Mouse (Mus musculus) cerebellum, postnatal 10 days (tissue): ENCODE data around the gene Sema4c.

Experiments used
- DNase-seq, 2 experiments: peaks; one replicate each; pipeline ENCODE4 v3.0.0; 2021; ENCODE audit warnings: mixed read lengths in 2 of 2

Gene Sema4c

DNA sequence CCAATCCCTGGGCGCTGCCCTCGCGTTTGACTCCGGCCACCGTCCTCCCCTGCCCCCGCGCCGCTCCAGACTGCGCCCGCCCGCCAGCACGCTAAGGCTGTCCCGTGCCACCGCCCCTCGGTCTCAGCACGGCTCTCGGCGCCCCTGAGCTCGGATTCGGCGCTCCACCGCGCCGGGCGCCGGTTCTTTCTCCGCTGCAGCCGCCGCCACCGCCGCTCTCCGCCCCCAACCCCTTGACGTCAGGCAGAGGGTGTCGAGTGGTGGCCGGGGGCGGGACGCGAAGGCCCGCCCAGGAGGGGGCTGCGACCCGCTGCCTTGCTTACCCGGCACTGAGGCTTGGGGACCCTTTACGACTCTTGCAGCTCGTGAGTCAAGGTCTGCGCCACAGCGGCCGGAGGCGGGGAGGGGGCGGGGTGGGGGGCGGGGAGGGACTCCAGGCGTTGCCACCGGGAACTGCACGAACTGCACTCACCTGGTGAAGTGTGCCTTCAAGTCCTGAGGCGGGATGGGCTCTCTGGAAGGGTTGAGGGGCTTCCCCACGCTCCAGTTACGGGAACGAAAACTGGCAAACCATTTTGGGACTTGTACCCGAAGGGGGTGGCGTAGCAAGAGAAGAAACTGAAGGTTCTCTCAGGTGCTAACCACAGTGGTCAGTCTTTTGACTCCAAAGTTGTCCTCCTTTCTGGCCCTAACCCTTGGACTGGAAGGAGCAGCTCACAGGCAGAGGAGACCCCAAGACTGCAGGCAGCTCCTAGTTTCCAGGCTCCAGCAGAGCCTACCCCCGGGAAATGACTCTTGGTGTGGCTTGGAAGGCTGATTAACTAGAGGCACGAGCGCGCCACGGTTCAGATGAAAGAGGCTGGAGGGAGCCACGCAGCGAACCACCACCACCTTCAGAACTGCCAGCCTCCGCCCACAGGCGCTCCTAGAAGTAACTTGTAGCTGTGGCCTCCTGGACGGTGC lies at the start of gene Sema4c:
TSS of gene Sema4c (minus strand) at position 319 of the 963 bp plus-strand sequence.
- DNase-seq = peak; percentile 86 to 88

DNA sequence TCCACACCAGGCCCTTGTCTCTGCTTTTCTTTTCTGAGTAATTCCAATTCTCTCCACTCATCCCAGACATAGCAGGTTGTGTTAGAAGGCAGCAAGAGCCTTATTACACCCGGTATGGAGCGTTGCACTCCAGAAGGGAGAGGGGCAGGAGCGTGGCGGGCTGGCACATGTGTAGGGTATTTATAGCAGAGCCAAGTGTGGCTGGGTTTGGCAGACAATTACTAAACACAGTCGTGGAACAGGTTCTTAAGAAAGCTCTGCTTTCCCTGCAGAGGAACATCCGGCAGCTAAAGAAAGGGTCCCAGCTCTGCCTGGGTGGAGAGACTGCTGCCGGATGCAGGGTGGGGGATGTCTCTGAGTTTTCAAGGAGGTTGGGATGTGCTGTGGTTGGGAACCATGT lies 48.8 kb upstream of the Sema4c start:
- DNase-seq = no peak

DNA sequence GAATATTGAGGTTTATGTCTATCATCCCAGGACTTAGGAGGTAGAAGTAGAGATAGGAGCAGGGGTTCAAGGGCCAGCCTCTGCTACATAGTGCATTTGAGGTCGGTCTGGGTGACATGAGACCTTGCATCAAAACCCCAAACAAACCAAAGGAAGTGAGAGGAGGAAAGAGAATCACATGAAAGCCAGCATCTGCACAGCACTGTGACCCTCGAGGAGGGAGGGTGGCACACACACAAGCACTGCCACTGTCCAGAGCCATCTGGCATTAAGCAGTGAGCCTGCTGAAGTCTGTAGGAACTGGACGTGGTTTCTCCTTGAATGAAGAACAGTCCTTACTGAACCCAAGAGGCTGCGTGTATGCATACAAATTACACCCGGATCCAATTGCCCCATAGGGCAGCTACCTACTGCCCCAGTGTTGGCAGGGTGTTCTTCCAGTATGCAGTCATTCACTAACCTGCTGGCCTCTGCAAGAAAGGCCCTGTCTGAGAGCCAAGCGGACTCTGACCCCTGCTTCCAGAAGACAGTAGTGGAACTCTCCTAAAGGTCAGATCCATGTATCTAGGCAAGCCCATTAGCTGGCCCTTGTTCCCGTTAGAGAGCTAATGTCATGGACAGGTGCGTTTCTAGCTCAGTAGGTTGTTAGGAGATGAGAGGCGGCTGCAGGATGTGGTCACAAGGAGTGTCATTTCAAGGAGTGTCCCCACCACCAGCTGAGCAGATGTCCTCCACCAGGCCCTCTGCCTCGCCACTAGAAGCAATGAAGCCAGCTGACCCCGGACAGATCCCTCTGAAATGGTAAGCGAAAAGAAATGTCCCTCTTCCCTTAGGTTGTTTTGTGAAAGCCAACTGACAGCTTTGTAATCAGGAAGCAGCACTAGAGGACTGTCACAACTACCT lies 46.4 kb upstream of the Sema4c start:
- DNase-seq = no peak

DNA sequence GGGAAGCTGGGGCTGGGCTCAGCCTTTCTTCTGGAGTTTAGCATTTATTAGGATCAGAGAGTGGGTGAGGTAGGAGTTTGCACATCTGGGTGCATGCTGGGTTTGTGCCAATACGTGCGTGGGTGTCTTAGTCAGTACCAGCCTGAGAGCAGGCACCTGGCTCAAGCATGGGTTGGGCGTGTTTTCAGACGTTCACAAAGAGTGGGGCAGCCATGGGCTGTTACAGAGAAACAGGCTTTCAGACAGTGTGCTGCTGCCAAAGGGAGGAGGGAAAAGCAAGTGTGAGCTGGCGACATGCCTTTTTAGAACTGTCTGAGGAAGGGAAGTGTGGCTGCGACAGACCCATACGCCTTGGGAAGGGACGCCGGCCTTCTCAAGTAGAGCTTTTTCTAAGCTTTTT lies 45.2 kb upstream of the Sema4c start:
- peak; percentile 77 to 79 for DNase-seq

DNA sequence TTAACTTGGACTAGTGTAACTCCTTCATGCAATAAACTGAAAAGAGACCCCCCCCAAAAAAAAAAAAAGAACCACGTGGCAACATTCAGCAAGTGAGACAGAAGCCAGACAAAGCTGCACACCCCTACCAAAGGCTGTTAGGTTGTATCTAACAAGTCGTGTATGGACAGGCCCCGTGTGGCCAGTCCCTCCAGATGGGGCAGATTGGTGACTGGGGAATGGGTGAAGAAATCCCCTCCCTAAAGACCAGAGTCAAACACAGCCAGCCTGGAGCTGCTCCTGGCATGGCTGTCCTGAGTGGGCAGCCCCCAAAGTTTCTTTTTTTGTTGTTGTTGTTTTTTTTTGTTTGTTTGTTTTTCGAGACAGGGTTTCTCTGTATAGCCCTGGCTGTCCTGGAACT lies 44.1 kb upstream of the Sema4c start:
- no peak for DNase-seq

DNA sequence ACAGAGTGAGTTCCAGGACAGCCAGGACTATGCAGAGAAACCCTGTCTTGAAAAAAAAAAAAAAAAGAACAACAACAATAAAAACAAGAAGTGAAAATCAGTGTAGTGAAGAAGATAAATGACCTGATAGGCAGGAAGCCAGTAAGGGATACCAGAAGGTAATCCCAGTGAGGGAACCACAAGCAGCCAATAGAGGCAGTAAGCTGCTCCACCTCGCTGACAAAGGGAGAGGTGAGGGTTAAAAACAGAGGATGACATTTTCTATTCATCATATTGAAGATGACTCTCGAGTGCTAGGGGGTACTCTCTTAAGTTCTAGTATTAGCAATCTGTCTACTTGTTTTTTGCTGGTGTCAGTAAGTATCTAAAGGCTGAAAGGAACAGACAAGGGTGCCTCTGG lies 40.3 kb upstream of the Sema4c start:
- DNase-seq = no peak

DNA sequence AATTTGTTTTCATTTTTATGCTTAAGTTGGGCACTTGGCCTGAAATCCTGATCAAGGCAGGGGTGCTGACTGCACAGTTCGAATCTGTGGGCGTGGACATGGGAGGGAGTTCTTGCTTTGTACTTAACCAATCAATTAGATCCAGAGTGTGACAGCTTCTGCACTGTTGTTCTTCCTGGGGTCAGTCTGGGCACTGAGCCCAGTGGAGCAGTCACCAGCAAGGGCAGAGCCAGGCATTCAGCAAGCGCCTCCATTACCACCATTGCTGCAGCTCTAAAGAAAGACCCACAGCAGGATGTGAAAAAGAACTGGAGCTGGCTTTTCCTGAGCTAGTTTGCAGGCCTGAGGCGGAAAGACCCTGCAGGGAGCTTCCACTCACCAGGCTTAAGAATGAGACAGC lies 38.0 kb upstream of the Sema4c start:
- peak; percentile 82 to 89 for DNase-seq

DNA sequence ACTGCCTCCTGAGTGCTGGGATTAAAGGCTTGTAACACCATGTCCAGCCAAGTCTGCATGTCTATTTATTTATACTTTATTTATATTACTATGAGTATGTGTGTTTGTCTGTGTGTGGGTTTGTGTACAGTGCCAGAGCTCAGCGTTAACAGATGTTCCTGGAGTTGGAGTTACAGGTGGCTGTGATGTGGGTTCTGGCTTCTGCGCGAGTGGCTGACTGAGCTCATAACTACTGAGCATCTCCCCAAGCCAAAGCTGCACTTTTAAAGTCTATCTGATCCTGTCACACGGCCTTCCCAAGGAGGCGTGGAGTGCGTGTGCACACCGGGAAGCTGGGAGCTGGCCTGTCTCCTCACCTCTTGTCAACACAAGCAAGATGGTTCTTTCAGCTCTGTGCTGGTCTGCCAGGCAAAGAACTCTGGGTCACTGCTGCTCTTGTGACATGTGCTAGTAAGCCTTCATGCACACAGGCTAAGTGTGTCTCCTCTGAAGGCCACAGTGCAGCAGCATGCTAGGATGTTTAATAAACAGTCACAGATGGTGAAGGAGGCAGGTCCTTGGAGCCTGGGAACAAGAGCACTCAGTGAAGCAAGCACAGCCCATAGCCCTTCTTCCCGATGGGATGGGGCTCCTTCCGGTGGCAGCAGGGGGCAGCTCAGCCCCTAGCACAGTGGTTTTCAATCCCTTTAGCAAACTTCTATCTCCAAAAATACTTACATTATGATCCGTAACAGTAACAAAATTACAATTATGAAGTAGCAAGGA lies 37.2 kb upstream of the Sema4c start:
- no peak for DNase-seq

DNA sequence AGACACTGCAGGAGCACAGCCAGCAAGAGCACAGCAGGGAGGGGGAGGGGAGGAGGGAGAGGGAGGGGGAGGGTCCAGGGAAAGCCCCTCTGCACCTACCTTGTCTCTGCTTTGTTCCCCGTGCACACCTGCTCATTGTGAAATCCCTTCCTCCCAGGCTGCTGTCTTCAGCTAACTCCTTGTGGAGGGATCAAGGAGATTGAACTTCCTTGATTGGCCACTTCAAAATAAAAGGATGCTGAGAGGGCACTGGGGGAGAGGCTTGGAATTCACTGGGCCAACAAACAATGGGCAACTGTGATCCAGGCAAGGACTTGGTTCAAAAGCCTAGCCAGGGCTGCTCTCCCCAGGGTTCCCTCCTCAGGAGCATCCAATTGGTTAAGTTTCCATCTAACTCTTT lies 35.0 kb upstream of the Sema4c start:
- no peak for DNase-seq

DNA sequence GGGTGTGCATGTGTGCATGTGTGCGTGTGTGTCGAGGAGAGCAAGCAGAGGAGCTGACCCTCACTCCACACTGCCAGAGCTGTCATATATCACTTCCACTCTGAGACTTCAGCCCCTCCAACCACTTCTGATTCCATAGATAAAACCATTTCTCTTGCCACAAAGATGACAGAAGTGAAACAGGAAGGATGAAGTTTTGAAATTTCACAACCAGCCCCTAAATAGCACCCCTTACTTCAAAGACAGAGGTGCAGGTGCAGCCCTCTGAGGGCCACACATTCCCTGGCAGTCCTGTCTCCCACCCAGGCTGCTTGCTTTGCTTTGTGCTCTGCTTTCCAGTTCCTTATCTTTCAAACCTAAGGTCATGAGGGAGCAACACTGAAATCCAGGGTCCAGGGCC lies 33.3 kb upstream of the Sema4c start:
- DNase-seq = no peak

DNA sequence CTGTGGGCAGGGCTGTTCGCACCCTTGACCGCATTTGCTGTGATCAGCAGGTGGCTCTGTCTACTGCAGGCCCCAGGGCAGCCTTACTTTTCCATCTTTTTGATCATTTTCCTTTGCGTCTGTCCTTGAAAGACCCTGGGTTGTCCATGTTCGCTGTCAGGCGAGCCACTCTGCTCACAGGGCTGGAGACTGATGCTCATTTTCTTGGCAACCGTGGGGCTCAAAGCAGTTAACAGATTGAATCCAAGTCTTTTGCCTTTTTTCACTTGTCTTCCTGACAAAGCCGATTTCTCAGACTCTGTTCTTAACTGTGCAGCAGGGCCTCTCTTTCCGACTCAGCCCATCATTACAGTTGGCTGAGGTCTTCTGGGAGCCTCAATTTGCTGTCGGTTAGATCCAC lies 32.5 kb upstream of the Sema4c start:
- DNase-seq = peak in 1 of 2 experiments; percentile 38

DNA sequence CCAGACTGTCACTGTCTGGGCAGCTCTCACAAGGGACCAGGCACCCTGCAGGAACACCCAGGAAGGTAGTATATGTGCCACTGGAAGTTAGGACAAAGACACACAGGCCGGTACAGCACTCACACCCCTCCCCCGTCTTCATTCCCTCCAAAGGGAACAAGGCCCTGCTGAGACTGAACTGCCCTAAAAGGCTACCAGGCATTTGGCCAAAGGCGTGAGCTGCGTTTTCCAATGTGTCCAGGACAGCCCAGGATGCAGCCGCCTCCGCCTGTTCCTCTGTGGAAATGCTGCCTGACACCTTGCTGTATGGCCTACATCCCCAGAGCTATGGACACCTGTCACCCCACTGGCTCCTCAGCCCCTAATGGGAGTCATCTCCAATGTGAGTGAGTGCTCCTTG lies 31.3 kb upstream of the Sema4c start:
- DNase-seq = peak; percentile 63 to 67

DNA sequence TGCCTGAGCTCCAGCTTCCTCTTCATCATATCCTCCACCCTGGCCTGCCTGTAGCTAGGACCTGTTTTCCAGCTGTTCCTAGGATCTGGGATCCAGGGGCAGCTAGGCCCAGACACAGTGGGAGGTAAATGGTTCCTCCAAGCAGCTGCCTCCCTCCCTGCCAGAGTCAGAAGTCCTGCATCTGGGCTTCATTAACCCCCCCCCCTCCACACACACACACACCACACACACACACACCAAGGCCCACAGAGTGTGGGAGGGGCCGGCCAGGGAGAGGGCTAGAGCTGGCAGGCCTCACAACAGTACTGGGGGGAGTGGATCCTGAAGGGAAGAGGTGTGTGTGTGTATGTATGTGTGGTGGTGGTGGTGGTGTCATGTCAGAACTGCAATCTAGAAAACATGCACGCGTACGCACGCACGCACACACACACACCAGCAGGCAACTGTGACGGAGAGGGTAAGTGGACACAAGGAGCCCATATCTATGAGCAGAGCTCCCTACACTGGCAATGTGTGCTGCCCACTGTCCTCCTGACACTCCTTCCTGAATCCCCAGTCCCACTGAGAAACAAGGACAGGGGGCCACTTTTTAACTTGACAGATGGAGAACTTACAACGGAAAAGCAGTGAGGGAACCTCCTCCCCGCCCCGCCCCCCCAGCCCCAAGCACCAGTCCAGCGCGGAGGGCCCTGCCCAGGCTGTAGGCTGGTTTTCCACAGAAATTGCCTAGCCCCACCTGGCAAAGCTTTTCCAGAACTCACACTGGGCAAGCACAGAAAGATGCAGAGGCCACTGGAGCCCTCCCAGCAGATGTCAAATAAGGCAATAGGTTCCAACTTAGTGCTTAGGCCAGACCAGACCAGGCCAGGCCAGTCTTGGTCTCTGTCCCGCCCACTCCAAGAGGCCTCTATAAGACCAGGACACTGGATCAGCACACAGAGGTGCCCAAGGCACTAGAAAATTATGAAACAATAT lies 30.6 kb upstream of the Sema4c start:
- DNase-seq = peak; percentile 54 to 55

DNA sequence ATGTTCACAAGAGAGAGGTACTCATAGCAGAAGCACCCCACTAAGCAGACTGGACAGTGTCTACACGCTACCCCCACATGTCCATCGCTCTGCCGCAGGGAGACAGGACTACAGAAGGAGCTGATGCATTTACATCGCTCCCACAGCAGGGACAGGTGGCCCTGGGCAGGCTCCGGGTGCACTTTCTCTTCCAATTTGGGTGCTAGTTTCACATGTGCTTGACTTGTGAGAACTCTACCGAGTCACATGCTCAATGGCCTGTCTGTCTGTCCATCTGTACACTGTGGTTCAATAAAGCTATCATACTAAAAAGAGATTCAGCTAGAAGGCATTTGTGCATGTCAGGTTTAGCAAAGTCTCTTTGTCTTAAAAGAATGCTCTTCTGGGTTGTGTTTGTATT lies 29.7 kb upstream of the Sema4c start:
- DNase-seq = no peak

DNA sequence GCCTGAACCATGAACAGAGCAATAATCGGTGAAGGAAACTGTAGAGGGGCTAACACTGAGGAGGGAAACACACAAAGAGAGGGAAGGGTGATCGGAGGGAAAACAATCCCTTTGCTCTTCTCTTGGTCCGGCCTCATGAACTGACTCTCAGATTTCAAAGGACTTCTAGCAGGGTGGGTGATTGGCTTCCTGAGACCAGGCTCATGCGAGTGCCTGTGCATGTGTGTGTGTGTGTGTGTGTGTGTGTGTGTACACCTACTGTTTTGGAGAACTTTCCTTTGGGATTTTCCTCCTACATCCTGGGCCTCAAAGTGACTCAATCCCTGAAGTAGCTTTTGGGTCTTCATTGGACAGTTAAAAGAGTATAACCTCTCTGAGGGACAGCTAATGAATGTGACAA lies 28.1 kb upstream of the Sema4c start:
- no peak for DNase-seq

DNA sequence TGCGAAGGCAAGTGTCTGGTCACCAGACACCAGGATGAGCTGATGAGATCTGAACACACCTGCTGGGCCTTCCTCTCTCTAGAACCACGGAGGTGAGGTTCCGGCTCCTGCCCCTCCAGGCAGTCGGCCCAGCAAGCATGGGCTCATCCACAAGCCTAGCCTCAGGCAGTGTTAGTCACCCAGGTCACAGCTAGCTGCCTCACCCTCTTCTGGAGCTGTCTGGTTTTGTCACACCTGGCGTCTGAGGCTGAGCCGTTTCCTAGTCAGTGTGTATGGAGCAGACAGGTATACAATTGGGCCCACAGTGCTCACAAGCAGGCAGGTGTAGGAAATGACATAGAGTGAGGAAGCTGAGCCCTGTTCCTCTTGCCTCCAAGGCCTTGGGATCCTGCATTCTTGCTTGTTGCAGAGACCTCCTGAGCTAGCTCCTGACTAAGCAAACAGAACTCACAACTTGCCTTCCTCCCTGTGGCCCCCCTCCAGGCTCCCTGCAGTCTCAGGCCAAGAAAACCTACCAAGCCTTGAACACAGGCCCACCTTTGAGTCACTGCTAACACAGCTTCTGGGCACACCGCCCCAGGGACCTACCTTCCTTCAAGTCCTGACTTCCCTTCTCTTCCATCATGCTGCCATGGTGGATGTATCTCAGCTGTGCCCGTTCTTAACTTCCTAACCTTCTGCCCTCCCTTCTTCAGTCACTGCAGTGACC lies 25.4 kb upstream of the Sema4c start:
- DNase-seq = no peak

DNA sequence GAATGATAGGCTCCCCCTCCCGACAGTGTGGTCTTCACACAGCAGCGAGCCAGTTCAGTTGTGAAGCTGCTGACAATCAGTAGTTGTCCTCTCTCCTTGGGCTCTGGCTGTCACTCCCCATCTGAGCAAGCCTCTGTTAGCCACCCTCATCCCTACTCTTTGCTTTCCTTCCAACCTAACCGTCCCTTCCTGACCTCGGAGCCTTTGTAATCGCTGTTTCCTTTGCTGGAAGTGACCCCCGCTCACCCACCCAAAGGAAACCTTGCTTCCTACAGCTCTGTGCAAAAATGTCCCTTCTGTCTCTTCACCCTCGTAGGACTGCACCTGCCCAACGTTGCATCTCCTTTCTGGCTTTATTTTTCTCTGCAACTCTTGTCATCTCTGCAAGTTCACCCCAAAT lies 24.1 kb upstream of the Sema4c start:
- no peak for DNase-seq

DNA sequence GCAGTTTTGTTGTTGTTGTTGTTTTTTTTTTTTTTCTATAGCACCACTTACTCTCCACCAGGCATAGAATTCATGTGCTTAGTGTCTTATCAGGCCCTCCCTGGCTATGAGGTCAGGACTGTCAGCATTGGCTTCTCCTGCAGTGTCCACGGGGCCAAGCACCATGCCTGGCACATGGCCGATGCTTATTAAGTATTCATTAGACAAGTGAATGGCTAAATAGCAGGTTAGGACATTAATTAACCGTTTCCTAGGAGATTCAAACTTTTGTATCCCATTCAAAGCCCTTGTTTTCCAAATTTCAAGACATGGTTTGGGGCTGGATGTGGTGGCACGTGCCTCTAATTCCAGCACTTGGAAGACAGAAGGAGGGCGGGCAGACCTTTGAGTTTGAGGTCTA lies 23.1 kb upstream of the Sema4c start:
- DNase-seq = peak in 1 of 2 experiments; percentile 51

DNA sequence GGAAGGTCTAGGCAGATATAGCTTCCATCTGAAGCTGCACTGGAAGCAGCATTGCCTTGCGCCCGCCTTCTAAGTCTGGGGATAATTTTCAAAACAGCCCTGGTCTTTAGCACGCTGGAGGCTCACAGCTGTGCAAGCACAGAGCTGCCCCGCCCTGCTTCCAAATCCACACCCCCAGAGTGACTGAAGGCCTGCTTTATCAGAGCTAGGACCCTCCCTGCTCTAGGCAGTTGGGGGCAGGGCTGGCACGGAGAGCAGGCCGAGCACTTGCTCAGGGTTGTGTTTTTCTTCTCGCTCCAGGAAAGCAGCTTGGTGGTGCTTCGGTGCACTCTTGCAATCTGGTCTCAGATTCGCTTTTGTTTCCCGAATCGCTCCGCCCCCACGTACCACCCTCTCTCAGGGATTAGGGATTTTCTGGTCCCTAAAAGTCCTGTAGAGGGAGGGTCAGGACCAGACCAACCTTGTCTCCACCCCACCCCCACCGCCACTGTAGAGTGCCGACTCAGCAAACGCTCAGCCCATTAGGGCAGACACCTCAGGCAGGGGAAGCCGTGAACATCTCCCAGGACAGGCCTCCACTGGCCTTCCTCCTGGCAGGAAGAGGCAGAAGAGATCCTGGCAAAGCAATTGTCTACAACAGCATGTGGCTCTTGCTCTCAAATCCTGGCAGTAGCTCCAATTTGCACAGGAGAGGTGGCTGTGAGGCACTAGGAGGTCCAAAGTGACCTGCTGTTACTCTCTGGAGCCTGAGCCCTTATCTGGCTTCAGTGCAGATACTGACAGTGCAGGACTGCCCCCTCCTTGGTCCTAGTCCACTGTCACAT lies 22.4 kb upstream of the Sema4c start:
- peak; percentile 76 to 78 for DNase-seq

DNA sequence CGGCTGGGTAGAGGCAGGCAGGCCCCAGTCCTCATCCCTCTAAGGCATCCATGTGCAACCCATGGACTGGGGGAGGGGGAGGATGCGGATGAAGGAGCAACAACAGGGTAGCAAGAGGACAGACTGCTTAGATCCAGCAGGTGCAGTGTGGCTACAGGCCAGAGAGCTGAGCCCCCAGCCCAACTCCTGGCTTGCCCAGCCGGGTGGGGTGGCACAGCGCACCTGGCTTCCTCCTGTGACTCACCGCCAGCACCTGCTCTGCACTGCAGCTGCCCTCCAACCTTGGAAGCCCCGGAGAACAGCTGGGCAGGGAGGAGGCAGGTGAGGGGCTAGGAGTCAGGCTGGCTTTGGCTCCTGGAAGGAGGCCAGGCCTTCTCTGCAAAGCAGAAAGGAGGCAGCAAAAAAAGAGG lies 21.8 kb upstream of the Sema4c start:
- DNase-seq = peak; percentile 75 to 76
